Mouse (Mus musculus): ENCODE measurements around the gene Lef1.

DNA sequence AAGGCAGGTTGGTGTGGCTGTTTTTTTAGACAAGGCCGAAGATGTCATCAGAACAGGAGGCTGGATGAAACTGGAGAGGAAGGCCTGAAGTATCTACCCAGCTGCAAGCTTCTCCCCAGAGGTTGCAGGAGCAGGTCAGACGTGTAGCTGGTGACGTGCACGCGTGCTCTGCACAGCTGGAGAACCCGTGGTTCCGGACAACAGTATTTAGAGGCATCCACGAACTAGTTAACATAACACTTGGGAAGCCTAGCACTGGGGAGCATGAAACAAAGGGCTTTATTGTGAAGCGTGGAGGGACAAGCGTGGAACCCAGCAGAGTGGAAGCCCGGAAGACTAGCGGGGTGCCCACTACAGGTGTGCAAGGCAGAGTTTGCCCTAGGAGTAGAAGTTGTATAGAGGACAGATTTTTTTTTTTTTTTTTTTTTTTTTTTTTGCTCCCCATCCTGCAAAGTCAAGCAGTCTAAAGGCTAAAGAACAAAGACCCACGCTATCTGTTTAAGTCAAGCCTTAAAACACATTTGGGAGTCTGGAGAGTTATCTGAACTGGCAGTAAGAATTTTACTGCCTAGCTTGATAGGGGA lies 8.0 kb upstream of the Lef1 start:
- TF ChIP-seq CTCF (IDR thresholded peaks at IDR 0.05; ENCODE audit: low read depth, low read length) (no peak), POLR2A (IDR thresholded peaks at IDR 0.05; ENCODE audit: borderline replicate concordance, low read depth, low read length) (no peak)

All from bone marrow macrophage, adult 2 months (primary cell).